Mouse (Mus musculus) heart, postnatal 0 days (tissue): ENCODE data around the gene Siah2.

ENCODE experiments used
- CTCF ChIP-seq: IDR thresholded peaks from 2 replicates; pipeline ENCODE4 v1.5.1; 2016; ENCODE audit warnings: antibody characterized with exemption, control low read depth, low read depth
- EP300 ChIP-seq: IDR thresholded peaks from 2 replicates; pipeline ENCODE4 v1.6.1; 2016; ENCODE audit warnings: antibody characterized with exemption, low read depth

DNA sequence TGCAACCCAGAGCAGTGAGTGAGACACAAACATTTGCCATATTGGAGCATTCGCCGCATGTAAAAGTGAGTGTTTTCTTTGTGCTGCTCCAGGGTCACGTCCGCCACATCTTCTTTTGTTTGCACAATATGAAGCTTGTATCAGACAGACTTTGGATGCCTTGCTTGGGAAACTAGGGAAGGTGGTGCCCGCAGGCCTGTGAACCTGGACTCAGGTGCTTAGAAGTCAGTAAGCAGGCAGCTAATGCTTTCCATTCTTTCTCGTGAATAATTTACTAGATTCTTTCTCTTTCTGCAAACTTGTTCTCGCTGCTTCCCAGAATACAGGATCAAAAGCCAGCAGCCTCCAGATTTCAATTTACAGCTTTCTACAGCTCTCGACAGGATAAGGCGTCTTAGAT, 11.5 kb upstream of the Siah2 start:
- TF ChIP-seq CTCF (no peak), EP300 (no peak)
